Mouse (Mus musculus): Measurements from ENCODE around the gene Sumo3. TPM values are rescaled to one million over a fixed set of nuclear protein-coding genes. Genes with fewer than 3 reads are reported as not detected.

Sumo3 gene
- polyA plus RNA-seq, 1 experiment from 2014 or later, result 111 TPM

DNA sequence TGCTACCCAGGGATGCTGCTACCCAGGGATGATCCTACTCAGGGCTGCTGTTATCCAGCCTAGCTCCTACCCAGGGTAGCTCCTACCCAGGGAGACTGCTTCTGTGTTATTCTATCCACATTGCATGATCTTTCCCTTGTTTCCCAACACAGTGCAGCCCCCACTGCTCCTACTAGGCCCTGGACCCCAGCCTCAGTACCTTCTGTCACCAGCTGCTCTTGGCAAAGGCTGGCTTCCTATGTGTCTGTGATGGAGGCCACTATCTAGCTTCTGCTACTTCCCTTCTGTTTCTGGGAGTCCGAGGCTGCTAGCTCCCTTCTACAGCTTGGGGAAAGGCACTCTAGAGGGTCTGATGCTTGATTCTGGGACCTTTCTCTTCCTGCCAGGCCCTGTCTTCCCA, 41.6 kb downstream of the Sumo3 start:
- no peaks in the 10 kb centered on the region for H3K9me3 ChIP-seq (ENCODE audit: low read length)
- DNase-seq (no peak), ATAC-seq (no peak)
- peaks cover 34% of the 10 kb centered on the region for H3K36me3 ChIP-seq (replicated peaks; ENCODE audit: insufficient read depth, low read length)
- no peaks in the 10 kb centered on the region for H3K27me3 ChIP-seq (ENCODE audit: insufficient read depth, low read length)
- H3K9ac ChIP-seq (replicated peaks), result no peak overlapping the region
- 58% methylated on average over 1 of the region's 1 CpGs for WGBS (ENCODE audit: insufficient replicate concordance)
- no peak overlapping the region for H3K4me3 ChIP-seq (ENCODE audit: low read depth, low read length)
- H3K4me2 ChIP-seq (ENCODE audit: low read depth, low read length), result no peak overlapping the region
- H3K27ac ChIP-seq (ENCODE audit: low read depth), result no peak overlapping the region
- no peak for TF ChIP-seq CTCF (IDR thresholded peaks at IDR 0.05; ENCODE audit: low read depth)
- TF ChIP-seq EP300 (IDR thresholded peaks at IDR 0.05; ENCODE audit: low read depth), result no peak
- no peaks in the 10 kb centered on the region for H3K4me1 ChIP-seq (ENCODE audit: insufficient read depth)

DNA sequence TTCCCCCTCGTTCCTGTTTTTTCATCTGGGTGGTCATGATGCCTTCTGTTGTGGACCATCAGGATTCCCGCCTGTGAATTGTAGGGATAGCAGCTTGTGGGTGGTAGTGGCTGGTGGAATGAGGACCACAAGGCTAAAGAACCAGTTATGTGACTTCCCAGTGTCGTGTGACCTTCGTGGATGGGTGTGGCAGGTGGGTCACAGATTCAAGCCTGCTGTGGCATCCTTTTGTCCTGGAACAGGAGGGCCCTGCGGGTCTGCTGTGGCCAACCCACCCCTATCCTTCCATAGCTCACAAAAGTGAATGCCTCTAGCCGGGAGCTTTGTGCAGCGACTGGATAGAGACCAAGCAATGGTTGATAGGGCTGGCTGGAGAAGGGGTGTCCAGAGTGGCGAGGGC, 42.0 kb downstream of the Sumo3 start:
- DNase-seq (no peak), ATAC-seq (no peak)
- WGBS (ENCODE audit: insufficient replicate concordance), result 77% methylated on average over 8 of the region's 8 CpGs

DNA sequence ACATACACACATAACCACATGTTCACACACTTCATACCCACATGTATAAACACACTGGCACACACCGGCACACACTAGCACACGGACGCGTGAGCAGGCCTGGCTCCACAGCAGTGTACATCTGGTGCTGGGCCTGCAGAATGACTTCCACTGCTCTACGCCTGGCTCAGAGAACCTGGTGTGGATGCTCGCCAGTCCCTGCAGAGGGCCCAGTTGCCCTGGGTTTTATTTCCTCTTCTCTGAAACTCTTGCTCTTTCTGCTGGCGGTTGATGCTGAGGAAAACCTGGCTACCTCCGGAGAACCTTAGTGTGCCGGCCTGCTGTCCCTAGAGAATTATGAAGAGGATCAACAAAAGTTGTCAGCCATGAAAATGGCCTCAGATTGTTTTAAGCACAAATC, 46.1 kb downstream of the Sumo3 start:
- Histone ChIP-seq H3K4me3 (ENCODE audit: low read depth, low read length) (no peak overlapping the region), H3K27me3 (ENCODE audit: insufficient read depth, low read length) (no peaks in the 10 kb centered on the region), H3K9me3 (ENCODE audit: low read length) (no peaks in the 10 kb centered on the region), H3K27ac (ENCODE audit: low read depth) (no peak overlapping the region), H3K9ac (replicated peaks) (no peak overlapping the region), H3K4me2 (ENCODE audit: low read depth, low read length) (no peak overlapping the region), H3K4me1 (ENCODE audit: insufficient read depth) (no peaks in the 10 kb centered on the region), H3K36me3 (replicated peaks; ENCODE audit: insufficient read depth, low read length) (no peaks in the 10 kb centered on the region)
- DNase-seq (no peak), ATAC-seq (no peak)
- 83% methylated on average over 9 of the region's 9 CpGs for WGBS (ENCODE audit: insufficient replicate concordance)
- no peak for TF ChIP-seq CTCF (IDR thresholded peaks at IDR 0.05; ENCODE audit: low read depth)
- no peak for TF ChIP-seq EP300 (IDR thresholded peaks at IDR 0.05; ENCODE audit: low read depth)

More for the DNA sequence above, 42.0 kb downstream of the Sumo3 start:
- Histone ChIP-seq H3K4me2 (ENCODE audit: low read depth, low read length) (no peak overlapping the region), H3K27me3 (ENCODE audit: insufficient read depth, low read length) (no peaks in the 10 kb centered on the region), H3K27ac (ENCODE audit: low read depth) (no peak overlapping the region), H3K4me3 (ENCODE audit: low read depth, low read length) (no peak overlapping the region), H3K9ac (replicated peaks) (no peak overlapping the region), H3K4me1 (ENCODE audit: insufficient read depth) (no peaks in the 10 kb centered on the region), H3K36me3 (replicated peaks; ENCODE audit: insufficient read depth, low read length) (peaks cover 31% of the 10 kb centered on the region), H3K9me3 (ENCODE audit: low read length) (no peaks in the 10 kb centered on the region)
- TF ChIP-seq CTCF (IDR thresholded peaks at IDR 0.05; ENCODE audit: low read depth) (no peak), EP300 (IDR thresholded peaks at IDR 0.05; ENCODE audit: low read depth) (no peak)

DNA sequence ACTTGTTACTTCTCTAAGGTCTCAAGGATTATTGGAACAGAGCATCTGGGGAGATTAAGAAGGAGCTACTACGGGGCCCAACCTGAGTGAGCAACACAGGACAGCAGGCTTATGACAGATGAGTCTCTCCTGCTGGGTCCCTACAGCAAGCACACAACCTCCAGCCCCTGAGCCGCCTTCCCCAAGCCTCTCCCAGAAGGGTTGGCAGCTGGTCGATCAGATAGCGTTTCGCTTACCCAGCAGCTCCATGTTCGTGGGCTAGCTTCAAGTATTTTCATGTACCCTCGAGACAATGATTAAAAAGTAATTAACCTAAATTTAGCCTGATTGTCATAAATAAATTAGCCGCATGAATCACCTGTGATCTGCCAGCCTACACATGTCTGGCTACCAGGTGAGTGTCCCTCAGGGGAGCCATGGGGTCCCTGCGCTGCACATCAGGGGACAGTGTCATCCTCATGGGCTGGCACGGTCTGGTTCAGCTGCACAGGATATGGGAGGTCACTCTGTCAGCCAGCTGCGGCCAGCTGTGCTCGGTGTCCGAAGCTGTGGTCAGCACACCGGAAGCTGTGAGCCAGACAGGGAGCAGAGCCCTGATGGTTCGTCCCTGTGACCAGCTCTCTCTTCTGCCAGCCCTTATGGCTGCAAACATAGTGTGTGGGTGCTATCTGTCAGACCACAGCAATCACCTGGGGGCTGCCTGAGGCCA, 52.5 kb downstream of the Sumo3 start:
- no peak overlapping the region for H3K4me3 ChIP-seq (ENCODE audit: low read depth, low read length)
- WGBS (ENCODE audit: insufficient replicate concordance), result 61% methylated on average over 15 of the region's 15 CpGs
- DNase-seq, result no peak

DNA sequence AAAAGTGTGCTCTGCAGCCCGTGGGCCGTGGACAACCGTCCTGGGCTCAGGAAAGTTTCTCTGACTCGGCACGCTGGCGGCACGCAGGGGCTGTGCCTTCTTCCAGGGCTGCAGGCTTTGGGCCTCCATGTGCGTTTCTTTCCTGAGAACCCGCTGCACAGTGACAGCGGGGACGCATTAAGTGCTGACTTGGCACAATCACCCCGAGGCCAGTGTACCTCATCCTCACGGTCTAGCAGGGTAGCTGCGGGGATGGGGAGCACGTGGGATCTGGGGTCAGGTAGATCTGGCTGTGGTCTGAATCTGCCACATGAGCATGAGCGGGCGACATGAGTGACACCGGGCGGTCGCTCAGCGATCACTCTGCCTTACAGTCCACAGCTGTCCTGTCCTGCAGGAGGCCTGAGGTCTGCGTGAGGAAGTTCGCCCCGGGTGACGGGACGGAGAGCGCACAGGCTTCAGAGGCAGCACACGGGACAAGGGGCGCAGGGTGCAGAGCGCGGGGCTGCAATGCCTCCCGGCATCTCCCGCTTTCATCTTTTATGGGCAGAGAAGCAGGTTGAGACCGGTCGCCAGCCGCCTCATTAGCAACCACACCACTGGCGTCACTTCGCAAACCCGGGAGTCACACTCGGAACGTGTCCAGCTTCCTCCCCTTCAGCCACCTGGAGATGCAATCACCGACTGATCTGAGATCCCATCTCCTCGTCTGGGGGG, 58.2 kb downstream of the Sumo3 start:
- Histone ChIP-seq H3K4me3 (ENCODE audit: low read depth, low read length) (no peak overlapping the region), H3K4me1 (ENCODE audit: insufficient read depth) (no peaks in the 10 kb centered on the region), H3K9ac (replicated peaks) (no peak overlapping the region), H3K36me3 (replicated peaks; ENCODE audit: insufficient read depth, low read length) (no peaks in the 10 kb centered on the region), H3K4me2 (ENCODE audit: low read depth, low read length) (no peak overlapping the region), H3K27me3 (ENCODE audit: insufficient read depth, low read length) (no peaks in the 10 kb centered on the region), H3K9me3 (ENCODE audit: low read length) (no peaks in the 10 kb centered on the region), H3K27ac (ENCODE audit: low read depth) (no peak overlapping the region)
- ATAC-seq (no peak), DNase-seq (no peak)
- TF ChIP-seq EP300 (IDR thresholded peaks at IDR 0.05; ENCODE audit: low read depth), result no peak
- no peak for TF ChIP-seq CTCF (IDR thresholded peaks at IDR 0.05; ENCODE audit: low read depth)
- 41% methylated on average over 43 of the region's 43 CpGs for WGBS (ENCODE audit: insufficient replicate concordance)

More for the DNA sequence above, 52.5 kb downstream of the Sumo3 start:
- no peak for ATAC-seq
- Histone ChIP-seq H3K27ac (ENCODE audit: low read depth) (no peak overlapping the region), H3K27me3 (ENCODE audit: insufficient read depth, low read length) (no peaks in the 10 kb centered on the region), H3K36me3 (replicated peaks; ENCODE audit: insufficient read depth, low read length) (no peaks in the 10 kb centered on the region), H3K4me2 (ENCODE audit: low read depth, low read length) (no peak overlapping the region), H3K4me1 (ENCODE audit: insufficient read depth) (no peaks in the 10 kb centered on the region), H3K9ac (replicated peaks) (no peak overlapping the region), H3K9me3 (ENCODE audit: low read length) (no peaks in the 10 kb centered on the region)
- TF ChIP-seq CTCF (IDR thresholded peaks at IDR 0.05; ENCODE audit: low read depth) (no peak), EP300 (IDR thresholded peaks at IDR 0.05; ENCODE audit: low read depth) (no peak)

DNA sequence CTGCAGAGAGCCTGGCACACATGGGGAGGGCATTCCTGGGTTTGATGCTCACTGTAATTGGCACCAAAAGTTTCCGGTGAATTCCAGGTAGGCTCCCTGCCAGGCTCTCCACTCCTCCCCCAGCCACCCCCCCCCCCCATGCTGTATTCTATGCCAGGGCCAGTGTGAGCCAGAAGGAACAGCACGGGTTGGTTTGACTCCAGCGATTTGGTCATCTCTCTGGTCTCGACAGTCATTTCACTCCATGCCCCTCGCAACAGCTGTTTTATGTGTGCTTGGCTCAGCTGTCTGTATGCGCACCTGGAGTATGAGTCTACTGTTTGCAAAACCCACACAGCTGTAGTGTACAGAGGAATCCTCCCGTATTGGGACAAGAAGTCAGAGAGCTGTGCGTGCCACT, 60.4 kb downstream of the Sumo3 start:
- no peak for DNase-seq
- Histone ChIP-seq H3K4me3 (ENCODE audit: low read depth, low read length) (no peak overlapping the region), H3K27me3 (ENCODE audit: insufficient read depth, low read length) (no peaks in the 10 kb centered on the region), H3K9me3 (ENCODE audit: low read length) (no peaks in the 10 kb centered on the region), H3K27ac (ENCODE audit: low read depth) (no peak overlapping the region), H3K4me1 (ENCODE audit: insufficient read depth) (no peaks in the 10 kb centered on the region), H3K4me2 (ENCODE audit: low read depth, low read length) (no peak overlapping the region), H3K9ac (replicated peaks) (no peak overlapping the region), H3K36me3 (replicated peaks; ENCODE audit: insufficient read depth, low read length) (no peaks in the 10 kb centered on the region)
- WGBS (ENCODE audit: insufficient replicate concordance), result 72% methylated on average over 8 of the region's 8 CpGs
- TF ChIP-seq EP300 (IDR thresholded peaks at IDR 0.05; ENCODE audit: low read depth), result no peak
- TF ChIP-seq CTCF (IDR thresholded peaks at IDR 0.05; ENCODE audit: low read depth), result no peak
- no peak for ATAC-seq
